Mouse (Mus musculus): ENCODE results near the gene Rimklb.

The Rimklb gene

GRCm38 (mm10) chr6:122417015-122417414, 81.5 kb downstream of the Rimklb start:
- Histone ChIP-seq H3K27me3 (ENCODE audit: insufficient read depth, low read length) (no peaks in the 10 kb centered on the region), H3K4me3 (replicated peaks; ENCODE audit: low read length) (no peak overlapping the region), H3K36me3 (ENCODE audit: insufficient read depth, low read length) (no peaks in the 10 kb centered on the region), H3K4me1 (replicated peaks; ENCODE audit: low read depth, low read length) (no peaks in the 10 kb centered on the region), H3K9me3 (ENCODE audit: low read length) (no peaks in the 10 kb centered on the region)
- TF ChIP-seq CTCF (conservative IDR thresholded peaks at IDR 0.05; ENCODE audit: low read length) (no peak), POU5F1 (IDR thresholded peaks at IDR 0.05; ENCODE audit: borderline replicate concordance, low read length) (no peak), NANOG (IDR thresholded peaks at IDR 0.05; ENCODE audit: borderline replicate concordance, low read length) (no peak)

- no peaks in the 10 kb centered on the region for H3K27me3 ChIP-seq (ENCODE audit: insufficient read depth, low read length)
- no peaks in the 10 kb centered on the region for H3K4me1 ChIP-seq (replicated peaks; ENCODE audit: low read depth, low read length)
- no peaks in the 10 kb centered on the region for H3K36me3 ChIP-seq (ENCODE audit: insufficient read depth, low read length)
- no peaks in the 10 kb centered on the region for H3K9me3 ChIP-seq (ENCODE audit: low read length)
- TF ChIP-seq CTCF (conservative IDR thresholded peaks at IDR 0.05; ENCODE audit: low read length) (no peak), NANOG (IDR thresholded peaks at IDR 0.05; ENCODE audit: borderline replicate concordance, low read length) (no peak), POU5F1 (IDR thresholded peaks at IDR 0.05; ENCODE audit: borderline replicate concordance, low read length) (no peak)
- H3K4me3 ChIP-seq (replicated peaks; ENCODE audit: low read length) = no peak overlapping the region
Measured at GRCm38 (mm10) chr6:122416347-122416746, 82.2 kb downstream of the Rimklb start.

- peaks cover 13% of the 10 kb centered on the region for H3K27me3 ChIP-seq (ENCODE audit: insufficient read depth, low read length)
- TF ChIP-seq NANOG (IDR thresholded peaks at IDR 0.05; ENCODE audit: borderline replicate concordance, low read length) (no peak), CTCF (conservative IDR thresholded peaks at IDR 0.05; ENCODE audit: low read length) (no peak), POU5F1 (IDR thresholded peaks at IDR 0.05; ENCODE audit: borderline replicate concordance, low read length) (no peak)
- H3K4me3 ChIP-seq (replicated peaks; ENCODE audit: low read length) = no peak overlapping the region
- H3K36me3 ChIP-seq (ENCODE audit: insufficient read depth, low read length) = no peaks in the 10 kb centered on the region
- H3K9me3 ChIP-seq (ENCODE audit: low read length) = no peaks in the 10 kb centered on the region
- no peaks in the 10 kb centered on the region for H3K4me1 ChIP-seq (replicated peaks; ENCODE audit: low read depth, low read length)
Measured at GRCm38 (mm10) chr6:122411281-122411680, 87.3 kb downstream of the Rimklb start.

GRCm38 (mm10) chr6:122402240-122402639, 96.3 kb downstream of the Rimklb start:
- peaks cover 12% of the 10 kb centered on the region for H3K27me3 ChIP-seq (ENCODE audit: insufficient read depth, low read length)
- no peaks in the 10 kb centered on the region for H3K36me3 ChIP-seq (ENCODE audit: insufficient read depth, low read length)
- no peak overlapping the region for H3K4me3 ChIP-seq (replicated peaks; ENCODE audit: low read length)
- H3K9me3 ChIP-seq (ENCODE audit: low read length) = no peaks in the 10 kb centered on the region
- TF ChIP-seq NANOG (IDR thresholded peaks at IDR 0.05; ENCODE audit: borderline replicate concordance, low read length) (no peak), POU5F1 (IDR thresholded peaks at IDR 0.05; ENCODE audit: borderline replicate concordance, low read length) (no peak), CTCF (conservative IDR thresholded peaks at IDR 0.05; ENCODE audit: low read length) (peak; percentile 78)
- H3K4me1 ChIP-seq (replicated peaks; ENCODE audit: low read depth, low read length) = no peaks in the 10 kb centered on the region

- Histone ChIP-seq H3K4me1 (replicated peaks; ENCODE audit: low read depth, low read length) (no peaks in the 10 kb centered on the region), H3K36me3 (ENCODE audit: insufficient read depth, low read length) (no peaks in the 10 kb centered on the region), H3K27me3 (ENCODE audit: insufficient read depth, low read length) (peaks cover 2% of the 10 kb centered on the region; the same call in 1 of the 2 replicates), H3K4me3 (replicated peaks; ENCODE audit: low read length) (no peak overlapping the region), H3K9me3 (ENCODE audit: low read length) (no peaks in the 10 kb centered on the region)
- TF ChIP-seq POU5F1 (IDR thresholded peaks at IDR 0.05; ENCODE audit: borderline replicate concordance, low read length) (no peak), NANOG (IDR thresholded peaks at IDR 0.05; ENCODE audit: borderline replicate concordance, low read length) (no peak), CTCF (conservative IDR thresholded peaks at IDR 0.05; ENCODE audit: low read length) (no peak)
Measured at GRCm38 (mm10) chr6:122400263-122400662, 98.3 kb downstream of the Rimklb start.

All from E14TG2a.4 (cell line).